Mouse (Mus musculus) cerebellum, adult 9-10 months (tissue): ENCODE results near the gene Hoxc8.

Experiments used
- DNase-seq: peaks from one replicate; pipeline ENCODE4 v3.0.0; 2022

Hoxc8 gene

DNA sequence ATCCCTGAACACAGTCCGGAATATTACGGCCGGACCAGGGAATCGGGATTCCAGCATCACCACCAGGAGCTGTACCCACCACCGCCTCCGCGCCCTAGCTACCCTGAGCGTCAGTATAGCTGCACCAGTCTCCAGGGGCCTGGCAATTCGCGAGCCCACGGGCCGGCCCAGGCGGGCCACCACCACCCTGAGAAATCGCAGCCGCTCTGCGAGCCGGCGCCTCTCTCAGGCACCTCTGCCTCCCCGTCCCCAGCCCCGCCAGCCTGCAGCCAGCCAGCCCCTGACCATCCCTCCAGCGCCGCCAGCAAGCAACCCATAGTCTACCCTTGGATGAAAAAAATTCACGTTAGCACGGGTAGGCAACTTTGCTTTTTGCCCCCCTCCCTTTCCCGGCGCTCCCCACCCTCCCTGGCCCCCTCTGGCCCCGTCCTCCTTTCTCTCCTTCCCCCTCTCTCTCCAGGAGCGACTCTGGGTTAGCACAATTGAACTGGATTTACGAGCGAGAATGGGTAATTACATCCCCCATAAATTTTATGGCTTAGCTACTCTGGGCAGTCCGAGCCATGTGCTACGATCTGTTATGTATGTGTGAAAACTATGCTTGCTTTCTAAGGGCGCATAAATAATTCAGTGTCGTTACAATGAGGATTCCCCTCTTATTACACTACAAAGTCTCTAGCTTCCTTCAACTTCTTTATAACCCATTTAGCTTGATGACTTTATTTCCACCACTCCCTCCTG, 44.6 kb downstream of the Hoxc8 start:
- no peak for DNase-seq

DNA sequence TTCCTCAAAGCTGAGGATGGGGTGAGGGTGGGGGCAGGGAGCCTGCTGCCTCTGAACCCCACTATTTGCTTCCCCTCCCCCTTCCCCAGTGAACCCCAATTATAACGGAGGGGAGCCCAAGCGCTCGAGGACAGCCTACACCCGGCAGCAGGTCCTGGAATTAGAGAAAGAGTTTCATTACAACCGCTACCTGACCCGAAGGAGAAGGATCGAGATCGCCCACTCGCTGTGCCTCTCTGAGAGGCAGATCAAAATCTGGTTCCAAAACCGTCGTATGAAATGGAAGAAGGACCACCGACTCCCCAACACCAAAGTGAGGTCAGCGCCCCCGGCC, 45.1 kb downstream of the Hoxc8 start:
- DNase-seq: no peak

DNA sequence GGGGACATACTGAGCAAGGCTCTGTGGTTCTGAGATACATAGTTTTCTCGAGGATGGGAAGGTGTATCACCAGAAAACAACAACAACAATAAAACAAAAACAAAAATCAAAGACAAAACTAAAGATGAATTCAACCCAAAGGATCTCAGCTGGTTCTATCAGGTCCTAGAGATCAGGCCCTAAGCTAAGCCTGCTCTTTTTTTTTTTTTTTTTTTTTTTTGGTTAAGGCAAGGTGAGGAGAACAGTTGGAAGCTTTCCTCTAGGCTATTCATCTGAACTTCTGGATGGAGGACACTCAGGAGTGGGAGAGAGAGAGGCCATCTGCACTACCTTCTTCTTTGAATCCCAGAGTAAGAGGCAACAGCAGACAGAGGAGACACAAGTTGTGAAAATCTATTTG, 47.2 kb downstream of the Hoxc8 start:
- no peak for DNase-seq

DNA sequence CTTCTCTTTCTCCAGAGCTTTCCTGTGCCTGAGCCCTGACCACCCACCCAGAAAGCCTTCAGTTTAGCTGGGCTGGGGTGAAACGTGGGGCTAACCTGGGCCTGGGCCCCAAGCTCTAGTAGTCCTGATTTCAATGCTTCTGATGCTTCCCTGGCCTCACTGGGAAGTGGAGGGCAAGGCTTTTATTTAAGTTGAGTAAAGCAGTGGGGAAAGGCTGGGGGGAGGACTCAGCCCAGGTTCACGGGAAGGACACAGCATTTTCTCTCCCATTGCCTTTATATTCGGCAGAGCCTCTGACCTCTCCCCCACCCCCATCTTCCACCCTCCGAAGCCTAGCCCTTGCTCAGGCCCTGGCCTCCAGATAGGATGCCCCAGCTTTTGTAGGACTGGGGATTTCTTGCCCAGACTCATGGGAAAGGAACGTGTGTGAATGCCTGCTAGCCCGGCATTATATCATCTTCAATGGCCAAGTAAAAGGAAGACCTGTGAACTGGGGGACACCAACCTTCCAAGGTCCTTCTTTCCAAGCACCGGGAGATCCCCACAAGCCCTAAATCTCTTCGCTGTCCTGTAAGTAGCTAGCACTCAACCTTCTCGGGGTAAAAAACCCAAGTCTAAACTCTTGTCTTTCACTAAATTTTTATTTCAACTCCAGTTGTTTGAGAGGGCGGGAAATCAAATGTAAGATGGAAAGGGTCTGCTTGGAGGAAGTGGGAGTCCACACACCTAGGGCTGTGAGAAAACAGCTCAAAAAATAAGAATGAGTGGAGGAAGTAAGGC, 48.5 kb downstream of the Hoxc8 start:
- DNase-seq: no peak

DNA sequence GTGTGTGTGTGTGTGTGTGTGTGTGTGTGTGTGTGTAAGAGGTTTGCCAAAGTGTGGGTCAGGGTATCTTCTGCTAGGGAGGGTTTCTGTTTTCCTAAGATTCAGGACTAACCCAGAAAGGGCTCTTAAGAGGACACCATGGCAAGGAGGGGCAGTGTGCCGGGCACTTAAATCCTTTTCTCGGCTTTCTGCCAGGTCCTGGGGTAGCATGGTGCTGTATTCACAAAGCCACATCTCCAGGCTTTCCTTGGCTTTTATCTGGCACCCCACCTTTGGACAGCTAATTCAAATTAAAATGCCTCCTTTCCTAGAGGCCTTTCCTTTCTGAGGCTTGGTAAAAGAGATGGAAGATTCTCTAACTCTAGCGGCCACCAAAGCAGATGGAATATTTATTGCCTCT, 49.2 kb downstream of the Hoxc8 start:
- DNase-seq: no peak

DNA sequence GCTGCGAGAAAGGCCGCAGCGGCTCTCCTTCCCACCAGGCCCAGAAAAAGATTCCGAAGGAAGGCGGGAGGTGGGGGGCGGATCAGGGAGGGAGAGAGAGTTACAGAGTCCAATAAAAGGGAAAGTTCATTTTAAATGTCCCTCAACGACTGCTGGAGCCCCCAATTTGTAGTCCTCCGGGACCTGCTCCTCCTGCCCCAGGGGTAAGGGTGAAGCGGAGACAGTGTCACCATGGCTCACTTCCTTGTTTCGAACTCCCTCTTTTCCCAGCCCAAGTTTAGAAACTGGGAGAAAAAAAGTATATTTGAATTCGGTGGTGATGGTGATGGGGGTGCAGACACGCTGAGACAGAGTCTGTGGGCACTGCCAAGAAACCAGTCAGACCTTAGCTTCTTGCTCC, 50.2 kb downstream of the Hoxc8 start:
- DNase-seq: no peak

DNA sequence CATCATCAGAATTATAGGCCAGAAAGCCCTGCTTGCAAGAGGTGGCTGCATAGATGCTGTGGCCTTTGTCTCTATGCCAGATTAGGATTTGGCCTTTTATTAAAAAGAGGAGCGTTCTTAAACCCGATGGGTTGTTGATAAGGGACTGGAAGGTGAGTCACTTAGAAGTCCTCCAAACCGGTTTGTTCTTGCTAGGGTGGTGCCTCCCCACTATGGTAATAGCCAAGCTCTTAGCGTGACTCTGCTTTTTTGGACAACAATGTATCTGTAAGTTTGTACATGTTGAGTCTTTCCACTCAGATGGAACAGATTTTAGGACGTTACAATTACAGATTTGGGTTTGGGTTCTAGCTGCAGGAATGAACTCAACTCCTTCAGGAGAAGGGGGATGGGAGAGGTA, 51.2 kb downstream of the Hoxc8 start:
- no peak for DNase-seq

DNA sequence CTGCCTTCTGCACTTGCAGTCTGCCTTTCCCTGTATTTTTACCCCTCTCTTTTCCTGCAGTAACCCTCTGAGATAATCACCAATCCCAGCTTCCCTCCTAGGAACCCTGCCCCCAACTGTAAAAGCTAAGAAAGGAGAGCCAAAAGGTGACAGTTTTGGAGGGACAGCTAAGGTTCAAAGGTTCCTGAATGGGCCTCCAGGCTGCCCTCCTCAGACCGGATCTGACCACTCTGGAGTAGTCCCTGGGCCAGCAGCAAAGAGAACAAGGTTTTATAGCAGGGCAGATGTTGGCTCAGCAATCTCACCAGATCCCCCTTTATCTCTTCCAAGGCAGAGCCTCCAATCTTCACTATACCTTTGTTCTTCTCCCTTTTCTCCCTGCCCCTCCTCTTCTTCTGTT, 51.8 kb downstream of the Hoxc8 start:
- DNase-seq: no peak
